Mouse (Mus musculus) G1E (cell line): ENCODE results near the gene Gja10. TPM values are rescaled to one million over a fixed set of nuclear protein-coding genes. Genes with fewer than 3 reads are reported as not detected.

ENCODE experiments used
- ATAC-seq: 2 replicates; pipeline ENCODE4 v1.8.0; 2016; ENCODE audit warnings: mild to moderate bottlenecking; ENCODE audit not compliant: insufficient number of reproducible peaks, poor library complexity, low FRiP score, severe bottlenecking; ENCODE audit errors: extremely low read depth
- DNase-seq: peaks from one replicate; pipeline ENCODE4 v3.0.0; 2012; ENCODE audit warnings: low spot score
- H3K27me3 ChIP-seq: 2 replicates; pipeline ENCODE4 v1.6.1; 2012; ENCODE audit warnings: mild to moderate bottlenecking, low read length, inconsistent platforms; ENCODE audit not compliant: insufficient read depth
- H3K36me3 ChIP-seq: replicated peaks from 2 replicates; pipeline ENCODE3; 2012; ENCODE audit warnings: mild to moderate bottlenecking, inconsistent platforms
- H3K4me1 ChIP-seq: 2 replicates; pipeline ENCODE4 v1.6.1; 2012; ENCODE audit warnings: low read depth, low read length, inconsistent platforms, mixed read lengths; ENCODE audit not compliant: insufficient read depth
- H3K4me3 ChIP-seq: 2 replicates; pipeline ENCODE4 v1.5.1; 2012; ENCODE audit warnings: low read depth, mild to moderate bottlenecking, inconsistent platforms, low read length, moderate library complexity, mixed read lengths
- H3K9me3 ChIP-seq: replicated peaks from 2 replicates; pipeline ENCODE4 v1.6.1; 2012; ENCODE audit warnings: inconsistent platforms
- CTCF ChIP-seq: IDR thresholded peaks from 2 replicates; pipeline ENCODE4 v1.5.1; 2012; ENCODE audit warnings: low read depth, low read length, inconsistent platforms, mixed read lengths
- GATA1 ChIP-seq: IDR thresholded peaks from 2 replicates; pipeline ENCODE4 v1.6.1; 2012; ENCODE audit warnings: borderline replicate concordance, low read length, inconsistent platforms, mixed read lengths
- GATA2 ChIP-seq: IDR thresholded peaks from 2 replicates; pipeline ENCODE4 v1.6.1; 2012; ENCODE audit warnings: low read depth, low read length, inconsistent platforms, borderline replicate concordance
- POLR2AphosphoS5 ChIP-seq: IDR thresholded peaks from 2 replicates; pipeline ENCODE4 v1.6.1; 2012; ENCODE audit warnings: low read depth, low read length, inconsistent platforms; ENCODE audit not compliant: insufficient replicate concordance
- TAL1 ChIP-seq: conservative IDR thresholded peaks from 2 replicates; pipeline ENCODE4 v1.6.1; 2012; ENCODE audit warnings: low read depth, low read length, inconsistent platforms, mixed read lengths
- polyA plus RNA-seq: library from polyadenylated mRNA; stranded (reverse); fragments of >175 nt; gene quantifications from 2 replicates; pipeline ENCODE4 v1.2.3, GENCODE M21; 2012
- total RNA-seq, 2 experiments: library from RNA; stranded (forward) in 1 of 2; stranded (reverse) in 1 of 2; fragments of 200-1000 nt in 1 of 2; fragments of >200 nt in 1 of 2; fragmentation: Nextera tagmentation in 1 of 2; gene quantifications; 2 replicates each; pipeline ENCODE4 v1.2.3; 2014 to 2017

Gja10 gene
- total and polyA plus RNA-seq, 3 experiments = not detected

DNA sequence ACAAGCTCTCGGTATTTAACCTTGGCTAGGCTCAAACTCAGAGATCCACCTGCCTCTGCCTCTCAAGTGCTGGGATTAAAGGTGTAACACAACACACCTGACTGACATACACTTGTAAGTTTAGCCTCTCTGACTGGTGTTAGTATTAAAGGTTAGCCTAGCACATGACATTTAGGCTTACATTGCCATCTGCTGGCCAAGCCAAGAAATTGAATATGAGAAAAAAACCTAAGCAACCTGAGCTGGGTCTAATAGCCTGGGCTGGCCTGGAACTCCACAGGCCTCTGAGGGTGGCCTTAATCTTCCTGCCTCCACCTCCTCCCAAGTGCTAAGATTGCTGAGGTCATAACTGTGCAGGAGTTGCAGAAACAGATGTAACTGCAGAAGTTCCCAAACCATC, 30.4 kb downstream of the Gja10 start:
- ATAC-seq = no peak
- H3K36me3 ChIP-seq = no peaks in the 10 kb centered on the region

GRCm38 (mm10) chr4:32571441-32571840, 31.1 kb downstream of the Gja10 start:
- Histone ChIP-seq H3K36me3 (no peaks in the 10 kb centered on the region), H3K9me3 (no peaks in the 10 kb centered on the region), H3K4me1 (no peaks in the 10 kb centered on the region), H3K4me3 (no peak overlapping the region), H3K27me3 (peaks cover 4% of the 10 kb centered on the region; the same call in 1 of the 2 replicates)
- TF ChIP-seq CTCF (no peak), GATA1 (no peak), POLR2AphosphoS5 (no peak), TAL1 (no peak)
- DNase-seq (no peak), ATAC-seq (no peak)

More for the DNA sequence above, 30.4 kb downstream of the Gja10 start:
- Histone ChIP-seq H3K4me1 (no peaks in the 10 kb centered on the region), H3K4me3 (no peak overlapping the region), H3K27me3 (peaks cover 7% of the 10 kb centered on the region; the same call in 1 of the 2 replicates), H3K9me3 (no peaks in the 10 kb centered on the region)
- no peak for TF ChIP-seq GATA1
- TF ChIP-seq GATA2 = no peak
- TF ChIP-seq POLR2AphosphoS5 = no peak
- TF ChIP-seq CTCF = no peak
- TF ChIP-seq TAL1 = no peak
- DNase-seq = no peak

- TF ChIP-seq GATA1 (no peak), TAL1 (no peak), POLR2AphosphoS5 (no peak), CTCF (no peak), GATA2 (no peak)
- DNase-seq = no peak
- no peaks in the 10 kb centered on the region for H3K36me3 ChIP-seq
- H3K4me3 ChIP-seq = no peak overlapping the region
- no peaks in the 10 kb centered on the region for H3K9me3 ChIP-seq
- H3K4me1 ChIP-seq = no peaks in the 10 kb centered on the region
- ATAC-seq = no peak
- H3K27me3 ChIP-seq = peaks cover 4% of the 10 kb centered on the region; the same call in 1 of the 2 replicates
Measured at GRCm38 (mm10) chr4:32570939-32571317, 31.6 kb downstream of the Gja10 start.

GRCm38 (mm10) chr4:32569995-32570938, 32.3 kb downstream of the Gja10 start:
- Histone ChIP-seq H3K36me3 (no peaks in the 10 kb centered on the region), H3K4me3 (no peak overlapping the region), H3K4me1 (no peaks in the 10 kb centered on the region), H3K27me3 (peaks cover 4% of the 10 kb centered on the region; the same call in 1 of the 2 replicates), H3K9me3 (no peaks in the 10 kb centered on the region)
- TF ChIP-seq TAL1 (no peak), CTCF (no peak), GATA2 (no peak), GATA1 (no peak), POLR2AphosphoS5 (no peak)
- DNase-seq (no peak), ATAC-seq (no peak)

DNA sequence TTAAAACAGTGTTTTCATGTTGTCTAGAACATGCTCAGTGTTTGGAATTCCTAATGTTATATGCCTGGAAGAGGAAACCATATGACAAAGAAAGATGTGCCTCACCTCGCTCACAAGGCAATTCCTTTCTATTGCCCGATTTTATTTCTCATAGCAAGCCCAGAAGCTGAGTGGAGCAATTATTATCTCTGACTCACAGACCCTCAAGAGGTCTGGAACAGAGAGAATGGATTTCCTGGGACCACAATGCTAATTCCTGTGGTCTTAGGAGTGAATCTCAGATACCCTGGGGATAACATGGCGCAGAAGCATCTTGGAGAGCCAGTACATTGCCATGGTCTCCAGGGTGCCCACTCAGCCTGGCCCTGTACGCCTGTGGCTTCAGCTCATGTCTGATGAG, 33.5 kb downstream of the Gja10 start:
- Histone ChIP-seq H3K27me3 (peaks cover 4% of the 10 kb centered on the region; the same call in 1 of the 2 replicates), H3K4me3 (no peak overlapping the region), H3K4me1 (peaks cover 2% of the 10 kb centered on the region; the same call in 1 of the 2 replicates), H3K36me3 (no peaks in the 10 kb centered on the region), H3K9me3 (no peaks in the 10 kb centered on the region)
- TF ChIP-seq POLR2AphosphoS5 (no peak), GATA2 (no peak), CTCF (no peak), GATA1 (no peak)
- DNase-seq = no peak
- ATAC-seq = no peak

GRCm38 (mm10) chr4:32564918-32565317, 37.6 kb downstream of the Gja10 start:
- DNase-seq (no peak), ATAC-seq (no peak)
- no peak overlapping the region for H3K4me3 ChIP-seq

More at GRCm38 (mm10) chr4:32564918-32565317, 37.6 kb downstream of the Gja10 start:
- Histone ChIP-seq H3K36me3 (no peaks in the 10 kb centered on the region), H3K4me1 (peaks cover 2% of the 10 kb centered on the region; the same call in 1 of the 2 replicates), H3K9me3 (no peaks in the 10 kb centered on the region), H3K27me3 (peaks cover 7% of the 10 kb centered on the region; the same call in 1 of the 2 replicates)
- TF ChIP-seq GATA2 = no peak
- TF ChIP-seq POLR2AphosphoS5 = no peak
- no peak for TF ChIP-seq GATA1
- TF ChIP-seq CTCF = no peak
- no peak for TF ChIP-seq TAL1
